Mouse (Mus musculus) lung, postnatal 0 days (tissue): ENCODE data around the gene Poc1a.

Experiments used
- CTCF ChIP-seq: IDR thresholded peaks from 2 replicates; pipeline ENCODE4 v1.5.1; 2016; ENCODE audit warnings: antibody characterized with exemption, mild to moderate bottlenecking
- EP300 ChIP-seq: IDR thresholded peaks from 2 replicates; pipeline ENCODE4 v1.6.1; 2016; ENCODE audit warnings: antibody characterized with exemption, mild to moderate bottlenecking, control low read depth

GRCm38 (mm10) chr9:106319095-106319494, 38.2 kb downstream of the Poc1a start:
- no peak for TF ChIP-seq CTCF
- no peak for TF ChIP-seq EP300
